Mouse (Mus musculus) hematopoietic stem cell, adult 5-6 weeks (primary cell): ENCODE results near the gene Mylk. TPM values are rescaled to one million over a fixed set of nuclear protein-coding genes. Genes with fewer than 3 reads are reported as not detected.

Experiments used
- ATAC-seq, 2 experiments: fragments of 125-278 bp in 1 of 2; replicated peaks in 1 of 2; 2 replicates each; pipeline ENCODE4 v1.8.0; 2016 to 2017; ENCODE audit warnings: inconsistent platforms in 2 of 2, mild to moderate bottlenecking in 2 of 2, moderate number of reproducible peaks in 2 of 2, low read depth in 1 of 2, moderate TSS enrichment in 1 of 2; ENCODE audit not compliant: low FRiP score in 2 of 2, poor library complexity in 2 of 2, severe bottlenecking in 2 of 2, insufficient read depth in 1 of 2, low TSS enrichment in 1 of 2
- total RNA-seq: library from RNA; stranded (forward); fragments of 172-1452, 232-1000 nt; gene quantifications from 2 replicates; pipeline ENCODE4 v1.2.3, GENCODE M21; 2017

Gene Mylk
- total RNA-seq, 1 experiment from 2014 or later = 22.6 TPM

- no peak for ATAC-seq
Observed at GRCm38 (mm10) chr16:35046081-35046775, 301.2 kb downstream of the Mylk start.

GRCm38 (mm10) chr16:35047272-35047969, 302.4 kb downstream of the Mylk start:
- ATAC-seq = peak; percentile 81 to 94

DNA sequence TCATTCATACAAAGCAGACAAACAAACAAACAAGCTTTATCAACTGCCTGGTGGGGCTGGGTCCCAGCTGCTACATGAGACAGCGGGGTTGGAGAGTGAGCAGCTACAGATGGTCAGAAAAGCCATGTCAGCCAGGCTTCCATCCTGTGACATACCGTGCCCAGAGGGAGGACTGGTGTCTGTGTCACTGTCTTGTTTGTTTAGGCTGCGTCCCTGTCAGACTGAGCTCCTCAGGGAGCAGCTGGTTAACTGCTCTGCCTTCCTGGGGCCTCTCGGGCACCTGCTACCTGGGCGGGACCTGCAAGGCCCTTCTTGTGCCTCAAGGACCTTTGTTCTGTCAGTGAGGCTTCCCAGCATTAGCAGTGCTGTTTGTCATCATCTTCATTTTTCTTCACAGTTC, 306.1 kb downstream of the Mylk start:
- ATAC-seq = no peak

Other genes with a start within 250 kb of the Mylk start
- gene Kalrn, start 171.7 kb upstream of the Mylk start, total RNA-seq = 6.8 and 10.2 TPM in 2 replicates
- gene Ropn1, start 95.3 kb upstream of the Mylk start, total RNA-seq = not detected in 2 replicates
- 11.4 and 16.5 TPM in 2 replicates for gene Ccdc14, start 54.6 kb upstream of the Mylk start, total RNA-seq